Mouse (Mus musculus) forebrain, embryonic 14.5 days (tissue): ENCODE measurements around the gene Dnaja2. TPM values are rescaled to one million over a fixed set of nuclear protein-coding genes. Genes with fewer than 3 reads are reported as not detected.

Experiments
- ATAC-seq: fragments of 200-750 bp; cut with Nextera tagmentation; 2 replicates; pipeline ENCODE4 v1.8.0; 2017; ENCODE audit warnings: mild to moderate bottlenecking, moderate library complexity
- DNase-seq: peaks from one replicate; pipeline ENCODE4 v3.0.0-alpha.2; 2015; ENCODE audit warnings: low spot score
- H3K27ac ChIP-seq: fragments of 300-500 bp; sonication (generic); 2 replicates; pipeline ENCODE4 v1.5.1; 2014; ENCODE audit warnings: low read depth, mild to moderate bottlenecking, control low read depth, low read length, moderate library complexity
- H3K27me3 ChIP-seq: fragments of 300-500 bp; sonication (generic); replicated peaks from 2 replicates; pipeline ENCODE4 v1.6.1; 2014; ENCODE audit warnings: low read length, control low read depth, mixed read lengths; ENCODE audit not compliant: control insufficient read depth, insufficient read depth
- H3K36me3 ChIP-seq: fragments of 300-500 bp; sonication (generic); 2 replicates; pipeline ENCODE4 v1.6.1; 2014; ENCODE audit warnings: low read length, control low read depth; ENCODE audit not compliant: control insufficient read depth, insufficient read depth
- H3K4me1 ChIP-seq: fragments of 300-500 bp; sonication (generic); 2 replicates; pipeline ENCODE4 v1.6.1; 2014; ENCODE audit warnings: antibody characterized with exemption, low read length, control low read depth; ENCODE audit not compliant: control insufficient read depth, insufficient read depth
- H3K4me2 ChIP-seq: fragments of 300-500 bp; sonication (generic); 2 replicates; pipeline ENCODE4 v1.6.1; 2014; ENCODE audit warnings: mild to moderate bottlenecking, control low read depth, low read length
- H3K4me3 ChIP-seq: fragments of 300-500 bp; sonication (generic); 2 replicates; pipeline ENCODE4 v1.5.1; 2014; ENCODE audit warnings: low read depth, low read length, control low read depth
- H3K9ac ChIP-seq: fragments of 300-500 bp; sonication (generic); 2 replicates; pipeline ENCODE4 v1.6.1; 2014; ENCODE audit warnings: mild to moderate bottlenecking, low read length, control low read depth, moderate library complexity
- H3K9me3 ChIP-seq: fragments of 300-500 bp; sonication (generic); replicated peaks from 2 replicates; pipeline ENCODE4 v1.6.1; 2016; ENCODE audit warnings: low read length, control low read depth, mixed read lengths; ENCODE audit not compliant: control insufficient read depth
- WGBS: fragments of 180-500 bp; shearing (Covaris S2); extraction: QIAGEN DNeasy Blood & Tissue Kit; methylation state at CpG from one replicate; pipeline ENCODE4 v1.1.7; 2014; 5-methylcytosine and 5-hydroxymethylcytosine counted together
- polyA plus RNA-seq: library from polyadenylated mRNA; unstranded; fragments of >200 nt; fragmentation: Nextera tagmentation; extraction: Ambion mirVana; gene quantifications from 2 replicates; pipeline ENCODE4 v1.2.1, GENCODE M21; 2014

Dnaja2 gene
- polyA plus RNA-seq, 1 experiment from 2014 or later, result 177 TPM

DNA sequence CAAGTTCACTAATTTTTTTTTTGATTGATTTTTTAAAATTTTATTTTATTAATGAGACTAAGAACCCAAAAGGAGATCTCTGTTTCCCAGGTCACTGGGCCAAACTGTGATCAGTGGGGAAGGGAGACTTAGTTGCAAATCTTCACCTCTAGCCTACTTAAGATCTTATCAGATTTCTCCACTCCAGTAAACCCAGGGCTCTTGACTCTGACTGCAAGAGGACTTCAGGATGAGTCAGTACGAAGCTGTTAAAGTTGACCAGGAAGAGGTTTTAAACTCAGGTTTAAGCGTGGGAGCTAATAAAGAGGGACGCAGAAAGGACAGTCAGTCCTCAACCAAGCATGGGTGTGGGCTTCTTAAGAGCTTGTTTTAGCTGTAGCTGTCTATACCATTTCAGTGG is 38.2 kb upstream of the Dnaja2 start:
- H3K4me1 ChIP-seq, result no peaks in the 10 kb centered on the region
- 91% methylated on average over 3 of the region's 3 CpGs for WGBS
- H3K36me3 ChIP-seq, result no peaks in the 10 kb centered on the region
- no peaks in the 10 kb centered on the region for H3K27me3 ChIP-seq
- H3K9ac ChIP-seq, result no peak overlapping the region
- H3K4me3 ChIP-seq, result no peak overlapping the region
- H3K9me3 ChIP-seq, result no peaks in the 10 kb centered on the region
- ATAC-seq, result no peak
- DNase-seq, result no peak
- no peak overlapping the region for H3K4me2 ChIP-seq
- H3K27ac ChIP-seq, result no peak overlapping the region

DNA sequence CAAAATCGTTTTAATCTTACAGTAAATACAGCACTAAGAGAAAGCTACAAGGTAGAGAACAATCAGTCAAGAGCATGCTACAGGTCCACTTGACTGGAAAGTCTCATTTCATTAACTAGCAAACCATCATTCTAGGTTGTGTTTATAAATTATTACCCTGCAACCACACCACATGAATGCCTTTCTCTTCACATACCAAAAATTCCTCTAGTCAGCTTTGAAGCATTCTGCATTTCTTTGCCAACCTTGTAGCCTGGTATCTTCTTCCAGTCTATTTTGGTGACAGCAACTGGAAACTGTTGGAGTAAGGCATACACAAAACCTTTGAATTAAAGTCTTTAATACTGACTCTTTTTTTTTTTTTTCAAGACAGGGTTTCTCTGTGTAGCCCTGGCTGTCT is 36.4 kb upstream of the Dnaja2 start:
- Histone ChIP-seq H3K4me3 (no peak overlapping the region), H3K36me3 (no peaks in the 10 kb centered on the region), H3K27ac (no peak overlapping the region), H3K9me3 (no peaks in the 10 kb centered on the region), H3K4me2 (no peak overlapping the region), H3K9ac (no peak overlapping the region), H3K4me1 (no peaks in the 10 kb centered on the region), H3K27me3 (no peaks in the 10 kb centered on the region)
- 86% methylated on average over 1 of the region's 1 CpGs for WGBS
- DNase-seq, result no peak
- ATAC-seq, result no peak

DNA sequence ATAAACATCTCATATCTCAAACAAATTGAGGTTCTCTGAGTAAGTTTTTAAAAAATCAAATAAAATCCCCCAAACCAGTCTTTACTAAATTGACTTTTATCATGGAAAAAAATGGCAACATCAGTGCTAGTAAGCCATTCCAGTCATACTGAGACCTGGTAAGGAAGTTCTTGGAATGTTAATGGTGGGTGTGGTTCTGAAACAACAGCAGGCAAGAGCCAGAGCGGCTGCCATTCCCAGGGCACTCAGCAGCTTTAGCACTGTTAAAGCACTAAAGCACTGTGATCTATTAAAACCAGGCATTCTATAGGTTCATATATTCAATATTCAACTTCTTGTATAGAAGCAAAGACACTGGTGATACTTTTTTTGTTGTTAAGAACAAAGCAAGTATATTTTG is 35.1 kb upstream of the Dnaja2 start:
- H3K9me3 ChIP-seq, result no peaks in the 10 kb centered on the region
- 63% methylated on average over 1 of the region's 1 CpGs for WGBS
- H3K4me2 ChIP-seq, result no peak overlapping the region
- H3K4me3 ChIP-seq, result no peak overlapping the region
- no peaks in the 10 kb centered on the region for H3K36me3 ChIP-seq
- no peak overlapping the region for H3K9ac ChIP-seq
- H3K27ac ChIP-seq, result no peak overlapping the region
- no peaks in the 10 kb centered on the region for H3K4me1 ChIP-seq
- H3K27me3 ChIP-seq, result no peaks in the 10 kb centered on the region
- ATAC-seq, result no peak
- DNase-seq, result no peak

DNA sequence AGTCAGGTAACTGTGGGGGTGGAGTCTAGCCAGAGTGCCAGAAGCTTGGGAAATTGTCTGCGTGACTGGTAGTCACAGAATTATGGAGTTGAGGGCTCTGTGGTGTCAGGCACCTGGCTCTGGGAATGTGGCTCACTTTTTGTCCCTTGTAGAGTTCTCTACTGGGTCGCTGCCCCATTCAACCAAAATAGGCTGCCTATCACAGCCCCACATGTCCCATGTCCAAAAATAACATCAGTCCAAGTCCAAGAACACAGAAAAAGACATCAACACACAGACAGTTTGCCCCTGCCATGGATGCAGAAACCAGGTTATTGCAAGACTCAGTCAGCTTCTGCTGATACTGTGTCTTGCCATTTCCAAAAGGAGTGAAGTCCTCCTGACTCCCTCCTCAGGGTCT is 33.5 kb upstream of the Dnaja2 start:
- Histone ChIP-seq H3K9me3 (no peaks in the 10 kb centered on the region), H3K27ac (no peak overlapping the region), H3K4me2 (no peak overlapping the region), H3K4me3 (no peak overlapping the region), H3K4me1 (no peaks in the 10 kb centered on the region), H3K36me3 (no peaks in the 10 kb centered on the region), H3K9ac (no peak overlapping the region), H3K27me3 (no peaks in the 10 kb centered on the region)
- no peak for DNase-seq
- WGBS, result 78% methylated on average over 2 of the region's 2 CpGs
- no peak for ATAC-seq

DNA sequence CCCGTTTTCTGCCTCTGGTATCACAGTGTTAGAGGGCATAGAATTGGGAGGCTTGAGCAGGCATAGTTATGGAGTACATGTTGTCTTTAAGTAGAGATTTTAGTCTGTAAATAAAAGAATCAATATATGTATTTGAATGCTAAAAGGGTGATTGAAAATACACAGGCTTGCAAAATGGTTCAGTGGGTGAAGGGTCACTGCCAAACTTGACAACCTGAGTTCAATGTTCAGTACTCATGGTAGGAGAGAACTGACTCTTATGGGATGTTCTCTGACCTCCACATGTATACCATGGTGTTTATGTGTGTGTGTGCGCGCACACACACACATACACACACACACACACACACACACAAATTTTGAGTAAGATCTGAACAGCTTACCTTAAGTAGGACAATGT is 22.5 kb upstream of the Dnaja2 start:
- Histone ChIP-seq H3K9ac (no peak overlapping the region), H3K4me3 (no peak overlapping the region), H3K27me3 (no peaks in the 10 kb centered on the region), H3K36me3 (no peaks in the 10 kb centered on the region), H3K27ac (no peak overlapping the region), H3K4me2 (no peak overlapping the region), H3K4me1 (no peaks in the 10 kb centered on the region), H3K9me3 (no peaks in the 10 kb centered on the region)
- WGBS, result 95% methylated on average over 3 of the region's 3 CpGs
- no peak for DNase-seq
- no peak for ATAC-seq

DNA sequence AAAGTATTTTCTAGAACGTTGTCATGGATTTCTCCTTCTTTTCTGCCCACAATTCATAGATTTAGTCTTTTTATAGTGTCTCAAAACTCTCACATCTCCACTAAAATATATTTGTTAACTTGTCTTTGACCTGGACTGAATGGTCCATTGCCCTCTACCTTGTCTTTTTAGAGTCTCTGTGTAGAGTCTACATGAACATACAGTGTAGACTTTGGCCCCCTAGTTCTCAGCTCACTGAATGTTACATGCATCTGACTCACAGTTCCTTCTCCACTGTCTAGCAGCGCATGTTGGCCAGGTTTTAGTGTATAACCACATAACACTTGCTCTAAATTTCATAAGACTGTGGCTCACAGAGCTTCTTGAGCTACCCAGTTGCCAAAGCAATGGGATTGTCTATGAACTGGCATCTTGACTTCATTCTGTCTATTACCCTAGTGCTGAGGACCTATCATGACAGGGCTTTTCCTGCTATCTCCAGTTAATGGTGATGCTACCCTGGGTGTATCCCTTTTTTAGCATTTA is 18.9 kb upstream of the Dnaja2 start:
- Histone ChIP-seq H3K27me3 (no peaks in the 10 kb centered on the region), H3K4me3 (no peak overlapping the region), H3K4me2 (no peak overlapping the region), H3K4me1 (no peaks in the 10 kb centered on the region), H3K36me3 (no peaks in the 10 kb centered on the region), H3K9ac (no peak overlapping the region), H3K27ac (no peak overlapping the region), H3K9me3 (no peaks in the 10 kb centered on the region)
- DNase-seq (no peak), ATAC-seq (no peak)
- whole genome bisulfite sequencing, result 85% methylated on average over 2 of the region's 2 CpGs

DNA sequence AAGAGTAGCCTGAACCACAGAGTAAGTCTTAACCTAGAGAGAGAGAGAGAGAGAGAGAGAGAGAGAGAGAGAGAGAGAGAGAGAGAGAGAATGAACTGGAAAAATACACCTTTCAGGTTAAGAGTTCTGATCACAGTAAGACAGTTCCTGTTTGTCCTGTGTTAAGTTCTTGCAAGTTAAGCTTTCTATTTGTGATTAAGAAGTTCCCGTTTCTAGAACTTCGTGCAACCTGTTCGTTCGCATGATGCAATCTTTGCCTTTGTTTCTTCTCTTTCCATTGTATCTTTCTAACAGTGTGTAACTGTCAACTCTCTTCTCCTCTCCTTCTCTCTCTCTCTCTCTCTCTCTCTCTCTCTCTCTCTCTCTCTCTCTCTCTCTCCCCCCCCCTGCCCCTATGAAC is 15.3 kb upstream of the Dnaja2 start:
- ATAC-seq, result no peak
- 80% methylated on average over 4 of the region's 4 CpGs for WGBS
- DNase-seq, result no peak

DNA sequence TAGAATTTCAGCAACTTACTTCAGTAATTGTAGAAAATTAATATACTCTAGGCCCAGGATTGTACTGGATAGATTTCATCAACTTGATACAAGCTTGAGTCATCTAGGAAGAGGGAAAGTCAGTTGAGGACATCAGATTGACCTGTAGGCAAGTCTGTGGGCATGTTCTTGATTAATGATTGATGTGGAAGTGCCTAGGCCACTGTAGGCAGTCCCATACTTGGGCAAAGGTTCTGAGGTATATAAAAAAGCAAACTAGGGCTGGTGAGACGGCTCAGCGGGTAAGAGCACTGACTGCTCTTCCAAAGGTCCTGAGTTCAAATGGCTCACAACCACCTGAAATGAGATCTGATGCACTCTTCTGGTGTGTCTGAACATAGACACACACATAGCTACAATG is 12.7 kb upstream of the Dnaja2 start:
- DNase-seq, result no peak
- no peak overlapping the region for H3K27ac ChIP-seq
- H3K27me3 ChIP-seq, result no peaks in the 10 kb centered on the region
- WGBS, result 96% methylated on average over 2 of the region's 2 CpGs
- ATAC-seq, result no peak
- H3K4me1 ChIP-seq, result no peaks in the 10 kb centered on the region
- H3K9me3 ChIP-seq, result no peaks in the 10 kb centered on the region
- no peaks in the 10 kb centered on the region for H3K36me3 ChIP-seq
- no peak overlapping the region for H3K4me3 ChIP-seq
- no peak overlapping the region for H3K4me2 ChIP-seq
- no peak overlapping the region for H3K9ac ChIP-seq

More for the DNA sequence above, 15.3 kb upstream of the Dnaja2 start:
- no peaks in the 10 kb centered on the region for H3K9me3 ChIP-seq
- H3K4me3 ChIP-seq, result no peak overlapping the region
- H3K4me1 ChIP-seq, result no peaks in the 10 kb centered on the region
- no peak overlapping the region for H3K4me2 ChIP-seq
- no peak overlapping the region for H3K9ac ChIP-seq
- no peaks in the 10 kb centered on the region for H3K36me3 ChIP-seq
- no peaks in the 10 kb centered on the region for H3K27me3 ChIP-seq
- no peak overlapping the region for H3K27ac ChIP-seq

DNA sequence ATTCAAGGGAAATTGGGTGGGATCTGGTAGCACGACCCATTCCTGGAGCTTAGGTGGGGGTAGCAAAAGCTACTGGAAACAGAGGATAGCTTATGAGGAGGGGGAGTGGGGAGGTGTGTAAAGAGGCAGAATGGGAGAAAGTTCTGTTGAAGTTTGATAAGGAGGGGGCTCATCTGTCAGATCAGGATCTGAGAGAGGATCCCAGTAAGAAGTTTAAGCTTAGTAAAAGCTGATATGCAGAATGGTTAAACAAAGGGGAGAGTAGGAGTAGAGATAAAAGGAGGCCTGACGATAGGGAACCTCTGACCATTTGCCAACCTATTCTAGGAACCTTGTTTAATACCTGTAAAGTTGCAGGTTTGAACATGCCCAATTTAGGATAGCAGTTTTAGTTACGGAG is 10.0 kb upstream of the Dnaja2 start:
- Histone ChIP-seq H3K4me2 (no peak overlapping the region), H3K4me3 (no peak overlapping the region)
- WGBS, result 81% methylated on average over 3 of the region's 3 CpGs

More for the DNA sequence above, 10.0 kb upstream of the Dnaja2 start:
- H3K27me3 ChIP-seq, result no peaks in the 10 kb centered on the region
- no peak for DNase-seq
- H3K9me3 ChIP-seq, result no peaks in the 10 kb centered on the region
- H3K4me1 ChIP-seq, result no peaks in the 10 kb centered on the region
- H3K9ac ChIP-seq, result no peak overlapping the region
- H3K36me3 ChIP-seq, result no peaks in the 10 kb centered on the region
- H3K27ac ChIP-seq, result no peak overlapping the region
- ATAC-seq, result no peak
